Mouse (Mus musculus) thymus, adult 2 months (tissue): ENCODE data around the gene Nbr1. TPM values are rescaled to one million over a fixed set of nuclear protein-coding genes. Genes with fewer than 3 reads are reported as not detected.
"Not testable (repeated sequence)": the region's sequence is repeated elsewhere in the genome, so short reads cannot be mapped to it uniquely, and the experiment has no call there.

Experiments
- DNase-seq: peaks from one replicate; pipeline ENCODE4 v3.0.0; 2021
- H3K27ac ChIP-seq: fragments of 200-500 bp; 2 replicates; pipeline ENCODE4 v1.5.1; 2012; ENCODE audit warnings: low read length, control low read depth; ENCODE audit not compliant: control insufficient read depth, insufficient read depth
- H3K27me3 ChIP-seq: fragments of 200-500 bp; 2 replicates; pipeline ENCODE4 v1.6.1; 2012; ENCODE audit warnings: mild to moderate bottlenecking, low read length, moderate library complexity, mixed read lengths; ENCODE audit not compliant: control insufficient read depth, insufficient read depth
- H3K36me3 ChIP-seq: fragments of 200-500 bp; 2 replicates; pipeline ENCODE4 v1.6.1; 2012; ENCODE audit warnings: mild to moderate bottlenecking, low read length, moderate library complexity; ENCODE audit not compliant: control insufficient read depth, insufficient read depth
- H3K4me1 ChIP-seq: fragments of 200-500 bp; replicated peaks from 2 replicates; pipeline ENCODE4 v1.6.1; 2012; ENCODE audit warnings: low read length; ENCODE audit not compliant: control insufficient read depth, insufficient read depth
- H3K4me3 ChIP-seq: fragments of 200-500 bp; 2 replicates; pipeline ENCODE4 v1.5.1; 2012; ENCODE audit warnings: mild to moderate bottlenecking, low read length, control low read depth, moderate library complexity; ENCODE audit not compliant: control insufficient read depth, insufficient read depth
- CTCF ChIP-seq: fragments of 200-500 bp; IDR thresholded peaks from 2 replicates; pipeline ENCODE4 v1.5.1; 2012; ENCODE audit warnings: mild to moderate bottlenecking, control low read depth, low read length, moderate library complexity, borderline replicate concordance; ENCODE audit not compliant: control insufficient read depth, poor library complexity, insufficient read depth; ENCODE audit errors: extremely low read depth
- POLR2A ChIP-seq: fragments of 200-500 bp; IDR thresholded peaks from 2 replicates; pipeline ENCODE4 v1.6.1; 2012; ENCODE audit warnings: mild to moderate bottlenecking, low read length, control low read depth, moderate library complexity; ENCODE audit not compliant: control insufficient read depth, poor library complexity, insufficient read depth; ENCODE audit errors: extremely low read depth
- WGBS: fragments of 180-500 bp; shearing (Covaris S2); methylation state at CpG from one replicate; pipeline ENCODE4 v1.1.7; 2018; 5-methylcytosine and 5-hydroxymethylcytosine counted together
- polyA plus RNA-seq: library from polyadenylated mRNA; depleted of rRNA; stranded (reverse); fragments of >200 nt; gene quantifications from 2 replicates; pipeline ENCODE4 v1.2.3, GENCODE M21; 2012; rRNA removed

Gene Nbr1
- polyA plus RNA-seq, 1 experiment = 142 TPM

GRCm38 (mm10) chr11:101627857-101628559, 76.1 kb downstream of the Nbr1 start:
- under 1% methylated on average over 33 of the region's 33 CpGs for WGBS
- peak overlapping the region; percentile 83 for H3K27ac ChIP-seq

GRCm38 (mm10) chr11:101628733-101629417, 76.9 kb downstream of the Nbr1 start:
- WGBS = 87% methylated on average over 4 of the region's 5 CpGs
- H3K4me3 ChIP-seq, H3K4me1 ChIP-seq, H3K36me3 ChIP-seq, DNase-seq, H3K27me3 ChIP-seq, H3K27ac ChIP-seq: not testable (repeated sequence)

More at GRCm38 (mm10) chr11:101627857-101628559, 76.1 kb downstream of the Nbr1 start:
- H3K4me3 ChIP-seq = peak overlapping the region; percentile 87
- DNase-seq = peak; percentile 86
- no peaks in the 10 kb centered on the region for H3K27me3 ChIP-seq
- no peaks in the 10 kb centered on the region for H3K36me3 ChIP-seq
- H3K4me1 ChIP-seq = peaks cover 3% of the 10 kb centered on the region
- peak; percentile 29; the same call in 1 of the 2 replicates for TF ChIP-seq POLR2A
- no peak for TF ChIP-seq CTCF

Other genes starting within 250 kb of the Nbr1 start
- gene Becn1, start 249.9 kb upstream of the Nbr1 start, polyA plus RNA-seq = 176 and 192 TPM in 2 replicates
- gene Psme3, start 235.9 kb upstream of the Nbr1 start, polyA plus RNA-seq = 103 and 106 TPM in 2 replicates
- gene Aoc2, start 227.1 kb upstream of the Nbr1 start, polyA plus RNA-seq = 14.6 and 16.2 TPM in 2 replicates
- 11.8 and 12.1 TPM in 2 replicates for gene Aoc3, start 221.5 kb upstream of the Nbr1 start, polyA plus RNA-seq
- gene G6pc, start 184.6 kb upstream of the Nbr1 start, polyA plus RNA-seq = 0.15 and 0.37 TPM in 2 replicates
- gene Aarsd1, start 134.5 kb upstream of the Nbr1 start, polyA plus RNA-seq = 33.4 and 37.2 TPM in 2 replicates
- gene Gm27029, start 127.4 kb upstream of the Nbr1 start, polyA plus RNA-seq = 0.49 TPM in 1 of 2 replicates, not detected in the other
- gene Rundc1, start 127.1 kb upstream of the Nbr1 start, polyA plus RNA-seq = 27.4 and 28.5 TPM in 2 replicates
- 1.3 and 3.1 TPM in 2 replicates for gene Ptges3l, start 126.8 kb upstream of the Nbr1 start, polyA plus RNA-seq
- gene Rpl27, start 109.9 kb upstream of the Nbr1 start, polyA plus RNA-seq = 666 and 730 TPM in 2 replicates
- 63.6 and 83.6 TPM in 2 replicates for gene Ifi35, start 103.7 kb upstream of the Nbr1 start, polyA plus RNA-seq
- gene Rnd2, start 87.2 kb upstream of the Nbr1 start, polyA plus RNA-seq = 3.5 and 4.3 TPM in 2 replicates
- 67.9 and 73.6 TPM in 2 replicates for gene Vat1, start 85.9 kb upstream of the Nbr1 start, polyA plus RNA-seq
- 4.3 and 6.0 TPM in 2 replicates for gene Brca1, start 194 bp upstream of the Nbr1 start, polyA plus RNA-seq
- gene Tmem106a, start 30.1 kb downstream of the Nbr1 start, polyA plus RNA-seq = 29.5 and 37.1 TPM in 2 replicates
- gene Gm11634, start 47.1 kb downstream of the Nbr1 start, polyA plus RNA-seq = not detected in 2 replicates
- 36.5 and 39.2 TPM in 2 replicates for gene Rdm1, start 75.0 kb downstream of the Nbr1 start, polyA plus RNA-seq
- 4.1 and 5.0 TPM in 2 replicates for gene Arl4d, start 113.4 kb downstream of the Nbr1 start, polyA plus RNA-seq
- 30.5 and 33.1 TPM in 2 replicates for gene Dhx8, start 180.8 kb downstream of the Nbr1 start, polyA plus RNA-seq
- 1.5 and 1.9 TPM in 2 replicates for gene Etv4, start 233.2 kb downstream of the Nbr1 start, polyA plus RNA-seq